Mouse (Mus musculus) hindbrain, embryonic 11.5 days (tissue): Measurements from ENCODE around the gene Mien1. TPM values are rescaled to one million over a fixed set of nuclear protein-coding genes. Genes with fewer than 3 reads are reported as not detected.

ENCODE experiments used
- ATAC-seq: fragments of 200-750 bp; cut with Nextera tagmentation; 2 replicates; pipeline ENCODE4 v1.8.0; 2017; ENCODE audit warnings: mild to moderate bottlenecking, moderate TSS enrichment, moderate library complexity; ENCODE audit not compliant: low FRiP score
- DNase-seq: peaks from one replicate; pipeline ENCODE4 v3.0.0-alpha.2; 2015; ENCODE audit warnings: low spot score
- H3K27ac ChIP-seq: fragments of 300-500 bp; sonication (generic); 2 replicates; pipeline ENCODE4 v1.5.1; 2014; ENCODE audit warnings: mild to moderate bottlenecking, low read depth, low read length
- H3K27me3 ChIP-seq: fragments of 300-500 bp; sonication (generic); 2 replicates; pipeline ENCODE4 v1.6.1; 2014; ENCODE audit warnings: mild to moderate bottlenecking, low read length, moderate library complexity, mixed read lengths; ENCODE audit not compliant: control insufficient read depth, insufficient read depth
- H3K36me3 ChIP-seq: fragments of 300-500 bp; sonication (generic); 2 replicates; pipeline ENCODE4 v1.6.1; 2014; ENCODE audit warnings: mild to moderate bottlenecking, low read length, moderate library complexity, mixed read lengths; ENCODE audit not compliant: control insufficient read depth, insufficient read depth
- H3K4me1 ChIP-seq: fragments of 300-500 bp; sonication (generic); replicated peaks from 2 replicates; pipeline ENCODE4 v1.6.1; 2014; ENCODE audit warnings: low read length, mixed read lengths; ENCODE audit not compliant: control insufficient read depth, insufficient read depth
- H3K4me2 ChIP-seq: fragments of 300-500 bp; sonication (generic); replicated peaks from 2 replicates; pipeline ENCODE4 v1.6.1; 2014; ENCODE audit warnings: mild to moderate bottlenecking, low read depth, low read length
- H3K4me3 ChIP-seq: fragments of 300-500 bp; sonication (generic); 2 replicates; pipeline ENCODE4 v1.5.1; 2014; ENCODE audit warnings: low read depth, low read length
- H3K9ac ChIP-seq: fragments of 300-500 bp; sonication (generic); 2 replicates; pipeline ENCODE4 v1.6.1; 2014; ENCODE audit warnings: low read depth, low read length
- H3K9me3 ChIP-seq: fragments of 300-500 bp; sonication (generic); 2 replicates; pipeline ENCODE4 v1.6.1; 2016; ENCODE audit warnings: low read length; ENCODE audit not compliant: control insufficient read depth
- WGBS: fragments of 180-500 bp; shearing (Covaris S2); extraction: QIAGEN DNeasy Blood & Tissue Kit; methylation state at CpG from one replicate; pipeline ENCODE4 v1.1.7; 2014; 5-methylcytosine and 5-hydroxymethylcytosine counted together
- polyA plus RNA-seq: library from polyadenylated mRNA; unstranded; fragments of >200 nt; fragmentation: Nextera tagmentation; extraction: Ambion mirVana; gene quantifications from 2 replicates; pipeline ENCODE4 v1.2.1, GENCODE M21; 2014

Mien1 gene
- polyA plus RNA-seq, 1 experiment from 2014 or later, result 152 TPM

DNA sequence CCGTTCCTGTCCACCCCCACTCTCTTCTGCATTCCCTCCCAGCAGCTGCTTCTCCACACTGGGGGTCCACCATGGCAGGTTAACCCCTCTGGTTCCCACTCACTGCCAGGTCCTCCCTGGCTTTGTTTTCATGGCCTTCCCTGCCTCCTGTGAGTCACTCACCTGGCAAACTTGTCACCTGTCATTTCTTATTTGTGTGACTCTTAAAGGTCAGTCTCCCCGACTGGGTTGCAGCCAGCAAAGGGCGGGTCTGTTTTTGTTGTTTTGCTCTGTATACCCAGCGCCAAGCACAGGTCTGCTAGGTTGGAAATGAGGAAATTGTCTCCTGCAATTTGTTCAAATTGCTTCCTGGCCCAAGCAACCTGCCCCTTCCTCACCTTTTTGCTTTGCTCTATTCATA lies 6.9 kb upstream of the Mien1 start:
- no peak for DNase-seq
- H3K4me2 ChIP-seq, result no peak overlapping the region
- no peak overlapping the region for H3K27ac ChIP-seq
- no peaks in the 10 kb centered on the region for H3K36me3 ChIP-seq
- H3K9me3 ChIP-seq, result no peaks in the 10 kb centered on the region
- H3K9ac ChIP-seq, result no peak overlapping the region
- 59% methylated on average over 4 of the region's 4 CpGs for WGBS
- ATAC-seq, result no peak
- H3K27me3 ChIP-seq, result peaks cover 20% of the 10 kb centered on the region
- H3K4me3 ChIP-seq, result no peak overlapping the region
- peaks cover 4% of the 10 kb centered on the region; the same call in 1 of the 2 replicates for H3K4me1 ChIP-seq

DNA sequence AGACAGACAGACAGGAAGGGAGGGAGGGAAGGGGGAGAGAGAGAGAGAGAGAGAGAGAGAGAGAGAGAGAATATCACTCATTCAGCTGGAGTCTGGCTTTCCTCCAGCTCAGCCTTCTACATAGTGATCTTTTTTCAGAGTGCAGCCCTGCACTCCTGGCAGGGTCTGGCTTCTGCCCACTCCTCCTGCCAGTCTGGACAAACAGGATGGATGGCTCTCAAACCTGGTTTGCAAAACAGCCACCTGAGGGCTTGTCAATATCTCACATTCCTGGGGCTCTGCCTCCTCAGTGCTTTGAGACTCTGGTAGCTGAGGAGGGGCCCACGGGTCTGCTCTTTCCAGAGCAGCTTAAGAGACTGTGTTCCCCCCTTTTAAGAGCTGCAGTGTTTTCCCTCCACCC lies 6.4 kb upstream of the Mien1 start:
- no peak overlapping the region for H3K27ac ChIP-seq
- DNase-seq (no peak), ATAC-seq (no peak)
- peaks cover 20% of the 10 kb centered on the region for H3K27me3 ChIP-seq
- peaks cover 4% of the 10 kb centered on the region; the same call in 1 of the 2 replicates for H3K4me1 ChIP-seq
- H3K9ac ChIP-seq, result no peak overlapping the region
- no peaks in the 10 kb centered on the region for H3K36me3 ChIP-seq
- WGBS, result 36% methylated on average over 1 of the region's 1 CpGs
- no peaks in the 10 kb centered on the region for H3K9me3 ChIP-seq
- H3K4me2 ChIP-seq, result no peak overlapping the region
- no peak overlapping the region for H3K4me3 ChIP-seq

DNA sequence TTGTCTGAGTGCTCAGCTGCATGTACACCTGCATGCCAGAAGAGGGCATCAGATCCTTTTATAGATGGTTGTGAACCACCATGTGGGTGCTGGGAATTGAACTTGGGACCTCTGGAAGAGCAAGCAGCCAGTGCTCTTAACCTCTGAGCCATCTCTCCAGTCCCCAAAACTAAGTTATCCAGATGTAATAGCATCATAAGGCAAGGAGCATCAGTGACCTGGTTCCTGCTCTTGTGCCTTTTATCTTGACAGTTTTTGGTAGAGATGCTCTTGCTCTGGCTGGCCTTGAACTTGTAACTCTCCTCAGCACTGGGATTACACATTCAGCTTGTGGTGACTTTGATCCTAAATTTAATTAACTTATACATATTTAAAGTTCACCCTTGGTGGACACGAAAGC lies 4.9 kb upstream of the Mien1 start:
- Histone ChIP-seq H3K36me3 (no peaks in the 10 kb centered on the region), H3K4me1 (peaks cover 4% of the 10 kb centered on the region; the same call in 1 of the 2 replicates), H3K9me3 (no peaks in the 10 kb centered on the region), H3K4me3 (no peak overlapping the region), H3K9ac (no peak overlapping the region), H3K4me2 (no peak overlapping the region), H3K27ac (no peak overlapping the region), H3K27me3 (peaks cover 20% of the 10 kb centered on the region)
- DNase-seq, result no peak
- ATAC-seq, result no peak
- 97% methylated on average over 1 of the region's 1 CpGs for WGBS

DNA sequence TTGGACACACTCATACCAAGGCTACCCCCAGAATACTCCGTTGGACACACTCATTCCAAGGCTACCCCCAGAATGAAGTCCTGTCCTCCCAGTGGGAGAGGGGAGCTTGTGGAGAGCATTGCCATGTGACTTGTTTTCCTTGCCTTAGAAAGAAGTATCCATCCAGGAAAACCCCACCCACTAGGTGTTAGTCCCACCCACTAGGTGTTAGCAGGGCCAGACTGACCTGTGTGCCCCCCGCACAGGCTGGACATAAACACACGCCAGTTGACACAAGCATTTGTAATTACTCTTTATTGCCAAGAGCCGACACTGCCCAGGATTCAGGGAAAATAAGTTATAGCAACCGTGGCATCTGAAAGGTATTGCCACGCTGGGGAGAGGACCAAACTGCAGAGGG lies 1.4 kb downstream of the Mien1 start:
- DNase-seq (no peak), ATAC-seq (no peak)
- no peaks in the 10 kb centered on the region for H3K4me1 ChIP-seq
- H3K27me3 ChIP-seq, result no peaks in the 10 kb centered on the region
- H3K4me2 ChIP-seq, result no peak overlapping the region
- no peak overlapping the region for H3K27ac ChIP-seq
- no peaks in the 10 kb centered on the region for H3K9me3 ChIP-seq
- no peak overlapping the region for H3K9ac ChIP-seq
- 89% methylated on average over 6 of the region's 6 CpGs for WGBS
- no peaks in the 10 kb centered on the region for H3K36me3 ChIP-seq
- no peak overlapping the region; the same call in 1 of the 2 replicates for H3K4me3 ChIP-seq

DNA sequence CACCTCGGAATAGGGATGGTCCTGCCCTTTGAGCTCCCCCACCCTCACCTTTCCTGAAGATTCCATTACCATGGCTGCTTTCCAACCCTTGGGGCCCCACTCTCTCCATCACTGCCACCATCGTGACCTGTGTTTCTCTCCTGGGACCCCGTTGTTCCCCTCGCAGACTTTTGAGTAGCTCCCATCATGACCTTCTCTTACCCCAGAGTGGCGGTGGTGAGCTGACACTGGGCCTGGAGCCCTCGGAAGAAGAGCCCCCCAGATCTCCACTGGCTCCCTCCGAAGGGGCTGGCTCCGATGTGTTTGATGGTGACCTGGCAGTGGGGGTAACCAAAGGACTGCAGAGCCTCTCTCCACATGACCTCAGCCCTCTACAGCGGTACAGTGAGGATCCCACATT lies 3.1 kb downstream of the Mien1 start:
- Histone ChIP-seq H3K4me1 (no peaks in the 10 kb centered on the region), H3K4me2 (no peak overlapping the region), H3K9ac (no peak overlapping the region), H3K27me3 (no peaks in the 10 kb centered on the region), H3K27ac (no peak overlapping the region), H3K36me3 (no peaks in the 10 kb centered on the region), H3K9me3 (no peaks in the 10 kb centered on the region), H3K4me3 (no peak overlapping the region)
- ATAC-seq, result no peak
- DNase-seq, result no peak
- WGBS, result 90% methylated on average over 9 of the region's 9 CpGs

DNA sequence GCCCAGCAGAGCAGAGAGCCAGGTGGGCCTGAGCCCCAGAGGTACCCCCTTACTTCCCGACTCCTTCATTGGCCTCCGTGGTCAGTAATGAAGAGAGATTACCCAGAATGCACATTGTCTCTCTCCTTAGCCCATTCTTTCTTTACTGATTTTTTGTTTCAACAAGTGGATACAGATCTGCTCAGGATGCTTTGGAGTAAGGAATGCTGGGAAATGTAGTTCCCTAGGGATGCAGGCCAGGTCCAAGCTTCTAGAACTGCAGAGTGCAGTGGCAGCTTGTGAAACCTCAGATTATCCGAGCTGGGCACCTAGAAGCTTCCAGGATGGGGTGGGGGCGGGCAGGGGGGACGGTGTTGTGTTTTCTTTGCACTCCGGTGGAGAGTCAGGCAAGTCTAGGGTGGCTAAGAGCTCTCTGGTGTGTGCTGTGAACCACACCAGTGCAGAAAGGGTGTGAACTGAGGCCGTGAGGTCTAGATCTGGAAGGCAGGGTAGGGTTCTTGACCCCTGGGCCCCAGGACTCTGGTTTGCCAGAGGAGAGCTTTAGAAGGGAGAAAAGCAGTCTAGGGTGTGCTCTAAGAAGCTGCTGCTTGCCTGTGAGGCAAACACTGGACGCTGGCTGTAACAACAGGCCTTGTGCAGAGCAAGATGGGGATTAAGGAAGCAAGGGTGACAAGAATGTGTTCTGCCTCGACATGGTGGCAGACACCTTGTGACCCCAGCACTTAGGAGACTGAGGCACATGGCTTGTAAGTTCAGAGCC lies 6.9 kb downstream of the Mien1 start:
- DNase-seq, result no peak
- no peak for ATAC-seq
- no peaks in the 10 kb centered on the region for H3K27me3 ChIP-seq
- no peak overlapping the region for H3K9ac ChIP-seq
- no peak overlapping the region for H3K4me3 ChIP-seq
- H3K4me1 ChIP-seq, result no peaks in the 10 kb centered on the region
- no peaks in the 10 kb centered on the region for H3K36me3 ChIP-seq
- no peak overlapping the region for H3K27ac ChIP-seq
- no peak overlapping the region for H3K4me2 ChIP-seq
- no peaks in the 10 kb centered on the region for H3K9me3 ChIP-seq
- WGBS, result 84% methylated on average over 9 of the region's 9 CpGs

DNA sequence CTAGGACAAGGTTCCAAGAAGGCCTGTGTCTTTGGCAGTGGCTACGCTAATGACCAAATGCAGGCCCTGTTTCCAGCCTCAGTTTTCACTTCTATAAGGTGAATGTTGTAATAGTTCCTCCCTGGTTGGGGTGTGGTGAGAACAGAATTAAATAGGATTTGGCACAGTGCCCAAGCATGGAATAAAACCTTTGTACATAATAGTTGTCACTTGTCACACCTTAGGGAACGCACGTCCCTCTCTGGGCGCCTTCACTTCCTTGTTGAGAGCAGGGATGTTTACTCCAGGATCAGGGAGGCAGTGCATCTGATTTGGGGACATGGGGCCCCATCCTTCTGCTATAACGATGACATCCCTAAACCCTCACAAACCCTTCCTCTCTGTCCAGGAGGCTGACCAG lies 10.4 kb downstream of the Mien1 start:
- Histone ChIP-seq H3K9me3 (no peaks in the 10 kb centered on the region), H3K9ac (no peak overlapping the region), H3K4me1 (no peaks in the 10 kb centered on the region), H3K4me3 (no peak overlapping the region), H3K36me3 (no peaks in the 10 kb centered on the region), H3K27ac (no peak overlapping the region), H3K4me2 (no peak overlapping the region), H3K27me3 (no peaks in the 10 kb centered on the region)
- ATAC-seq (no peak), DNase-seq (no peak)
- 89% methylated on average over 5 of the region's 5 CpGs for WGBS

DNA sequence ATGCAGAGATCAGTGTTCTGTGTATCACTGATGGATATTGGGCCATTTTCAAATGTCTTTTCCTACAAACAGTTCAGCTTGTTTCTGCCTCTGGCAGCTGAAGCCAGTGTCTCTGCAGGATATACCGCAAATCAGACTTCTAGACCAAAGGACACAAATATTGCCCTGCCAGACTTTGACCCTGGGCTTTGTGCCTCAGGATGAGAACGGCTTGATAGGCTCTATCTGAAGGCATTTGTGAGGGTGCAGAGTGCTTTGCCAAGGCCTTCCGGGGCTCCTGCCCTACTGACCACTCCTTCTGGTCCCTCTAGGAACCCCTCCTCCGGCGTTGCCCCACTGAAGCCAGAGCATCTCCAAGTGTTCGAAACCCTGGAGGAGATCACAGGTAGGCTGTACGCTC lies 12.2 kb downstream of the Mien1 start:
- Histone ChIP-seq H3K36me3 (no peaks in the 10 kb centered on the region), H3K9ac (no peak overlapping the region), H3K27ac (no peak overlapping the region), H3K9me3 (no peaks in the 10 kb centered on the region), H3K4me2 (no peak overlapping the region), H3K4me3 (no peak overlapping the region), H3K4me1 (no peaks in the 10 kb centered on the region), H3K27me3 (no peaks in the 10 kb centered on the region)
- DNase-seq (no peak), ATAC-seq (no peak)
- 96% methylated on average over 7 of the region's 7 CpGs for WGBS

DNA sequence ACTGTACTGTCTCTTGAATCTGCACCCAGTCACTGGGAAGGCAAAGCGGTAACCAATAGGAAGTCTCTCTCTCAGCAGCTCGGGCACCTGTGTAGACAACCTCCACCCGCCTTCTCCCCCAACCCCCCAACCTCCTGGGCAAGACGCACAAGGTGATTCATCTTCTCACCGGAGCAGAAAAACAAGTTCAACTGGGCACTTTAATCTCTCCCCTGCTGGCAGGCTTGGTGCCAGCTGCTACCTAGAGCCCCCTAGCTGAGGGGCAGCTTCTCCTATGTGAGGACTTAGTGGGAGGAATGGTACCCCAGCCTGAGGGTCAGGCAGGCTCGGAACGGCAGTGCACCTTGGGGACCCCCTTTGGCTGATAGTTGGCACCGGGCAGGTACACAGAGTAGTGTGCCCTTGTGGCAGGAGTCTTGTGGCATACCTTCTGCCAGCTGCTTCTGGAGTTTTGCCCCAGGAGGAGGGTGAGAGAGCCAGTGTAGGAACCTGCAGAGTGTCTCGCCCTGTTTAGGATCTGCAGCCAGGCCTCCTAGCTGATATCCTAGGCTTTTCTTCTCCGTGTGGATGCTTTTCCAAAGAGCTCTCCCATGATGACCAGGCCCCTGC lies 19.7 kb downstream of the Mien1 start:
- no peak for ATAC-seq
- H3K36me3 ChIP-seq, result no peaks in the 10 kb centered on the region
- DNase-seq, result no peak
- no peak overlapping the region for H3K27ac ChIP-seq
- no peak overlapping the region for H3K4me2 ChIP-seq
- no peaks in the 10 kb centered on the region; the same call in 1 of the 2 replicates for H3K4me1 ChIP-seq
- no peak overlapping the region for H3K9ac ChIP-seq
- no peaks in the 10 kb centered on the region for H3K9me3 ChIP-seq
- 78% methylated on average over 10 of the region's 10 CpGs for WGBS
- no peaks in the 10 kb centered on the region for H3K27me3 ChIP-seq
- no peak overlapping the region for H3K4me3 ChIP-seq
